Mouse (Mus musculus) midbrain, embryonic 15.5 days (tissue): ENCODE data around the gene Rgs9. TPM values are rescaled to one million over a fixed set of nuclear protein-coding genes. Genes with fewer than 3 reads are reported as not detected.
A peak's percentile ranks its signal among the peaks of the same experiment; 100 is the strongest.
"Not testable (repeated sequence)": the region's sequence is repeated elsewhere in the genome, so short reads cannot be mapped to it uniquely, and the experiment has no call there.

Experiments
- ATAC-seq: fragments of 200-750 bp; cut with Nextera tagmentation; replicated peaks from 2 replicates; pipeline ENCODE4 v1.8.0; 2017; ENCODE audit warnings: moderate TSS enrichment
- H3K27ac ChIP-seq: fragments of 300-500 bp; sonication (generic); 2 replicates; pipeline ENCODE4 v1.5.1; 2015; ENCODE audit warnings: mild to moderate bottlenecking, inconsistent platforms
- H3K27me3 ChIP-seq: fragments of 300-500 bp; sonication (generic); replicated peaks from 2 replicates; pipeline ENCODE4 v1.6.1; 2015; ENCODE audit warnings: inconsistent platforms
- H3K36me3 ChIP-seq: fragments of 300-500 bp; sonication (generic); replicated peaks from 2 replicates; pipeline ENCODE4 v1.6.1; 2015; ENCODE audit warnings: inconsistent platforms
- H3K4me1 ChIP-seq: fragments of 300-500 bp; sonication (generic); 2 replicates; pipeline ENCODE4 v1.6.1; 2015; ENCODE audit warnings: inconsistent platforms
- H3K4me2 ChIP-seq: fragments of 300-500 bp; sonication (generic); 2 replicates; pipeline ENCODE4 v1.6.1; 2015; ENCODE audit warnings: inconsistent platforms, mild to moderate bottlenecking, moderate library complexity
- H3K4me3 ChIP-seq: fragments of 300-500 bp; sonication (generic); 2 replicates; pipeline ENCODE4 v1.5.1; 2015; ENCODE audit warnings: mild to moderate bottlenecking, inconsistent platforms
- H3K9ac ChIP-seq: fragments of 300-500 bp; sonication (generic); 2 replicates; pipeline ENCODE4 v1.6.1; 2015; ENCODE audit warnings: mild to moderate bottlenecking, inconsistent platforms
- H3K9me3 ChIP-seq: fragments of 300-500 bp; sonication (generic); 2 replicates; pipeline ENCODE4 v1.6.1; 2016; ENCODE audit warnings: inconsistent platforms
- WGBS: fragments of 180-500 bp; shearing (Covaris S2); methylation state at CpG from one replicate; pipeline ENCODE4 v1.1.7; 2015; ENCODE audit warnings: mixed read lengths; 5-methylcytosine and 5-hydroxymethylcytosine counted together
- polyA plus RNA-seq: library from polyadenylated mRNA; unstranded; fragments of >200 nt; fragmentation: Nextera tagmentation; extraction: Ambion mirVana; gene quantifications from 2 replicates; pipeline ENCODE4 v1.2.1, GENCODE M21; 2015

The Rgs9 gene
- 14.5 and 16.0 TPM in 2 replicates for polyA plus RNA-seq

GRCm38 (mm10) chr11:109297710-109298375 lies at the start of gene Rgs9:
TSS of gene Rgs9 (minus strand) at chr11:109298129.
- Histone ChIP-seq H3K9ac (peak within 1 kb of the TSS; percentile 67), H3K27me3 (no peaks in the 10 kb centered on the region), H3K4me1 (peaks cover 21% of the 10 kb centered on the region), H3K9me3 (no peaks in the 10 kb centered on the region), H3K36me3 (no peaks in the 10 kb centered on the region), H3K4me2 (peak within 1 kb of the TSS; percentile 88), H3K4me3 (peak within 1 kb of the TSS; percentile 60), H3K27ac (peak within 1 kb of the TSS; percentile 60)
- whole genome bisulfite sequencing, result 3% methylated on average over 37 of the region's 37 CpGs
- peak; percentile 96 for ATAC-seq

GRCm38 (mm10) chr11:109347242-109347959 lies 49.5 kb upstream of the Rgs9 start:
- H3K27ac ChIP-seq, result peak overlapping the region; percentile 16; the same call in 1 of the 2 replicates
- peaks cover 6% of the 10 kb centered on the region; the same call in 1 of the 2 replicates for H3K4me1 ChIP-seq
- WGBS, result 63% methylated on average over 10 of the region's 10 CpGs
- no peaks in the 10 kb centered on the region for H3K9me3 ChIP-seq
- no peak overlapping the region for H3K4me3 ChIP-seq
- ATAC-seq, result peak; percentile 74
- H3K36me3 ChIP-seq, result no peaks in the 10 kb centered on the region
- no peak overlapping the region for H3K4me2 ChIP-seq
- no peaks in the 10 kb centered on the region for H3K27me3 ChIP-seq
- no peak overlapping the region for H3K9ac ChIP-seq

GRCm38 (mm10) chr11:109343991-109344599 lies 46.2 kb upstream of the Rgs9 start:
- Histone ChIP-seq H3K4me3 (no peak overlapping the region), H3K4me1 (peaks cover 6% of the 10 kb centered on the region; the same call in 1 of the 2 replicates), H3K4me2 (no peak overlapping the region), H3K9ac (no peak overlapping the region), H3K27me3 (no peaks in the 10 kb centered on the region), H3K36me3 (no peaks in the 10 kb centered on the region), H3K9me3 (no peaks in the 10 kb centered on the region), H3K27ac (no peak overlapping the region)
- ATAC-seq, result no peak
- WGBS, result 36% methylated on average over 10 of the region's 10 CpGs

GRCm38 (mm10) chr11:109343558-109343957 lies 45.6 kb upstream of the Rgs9 start:
- 27% methylated on average over 7 of the region's 7 CpGs for WGBS
- H3K27me3 ChIP-seq, result no peaks in the 10 kb centered on the region
- H3K9ac ChIP-seq, result no peak overlapping the region
- no peaks in the 10 kb centered on the region for H3K9me3 ChIP-seq
- peaks cover 6% of the 10 kb centered on the region; the same call in 1 of the 2 replicates for H3K4me1 ChIP-seq
- H3K4me3 ChIP-seq, result no peak overlapping the region
- no peak for ATAC-seq
- H3K4me2 ChIP-seq, result no peak overlapping the region
- no peaks in the 10 kb centered on the region for H3K36me3 ChIP-seq
- no peak overlapping the region for H3K27ac ChIP-seq

- not testable (repeated sequence) for H3K9me3 ChIP-seq, H3K4me2 ChIP-seq, H3K27me3 ChIP-seq, H3K27ac ChIP-seq, H3K4me1 ChIP-seq, H3K4me3 ChIP-seq, ATAC-seq, H3K9ac ChIP-seq, H3K36me3 ChIP-seq
- 68% methylated on average over 4 of the region's 4 CpGs for WGBS
These were observed 44.7 kb upstream of the Rgs9 start for GRCm38 (mm10) chr11:109342666-109343065.

GRCm38 (mm10) chr11:109340541-109340940 lies 42.6 kb upstream of the Rgs9 start:
- 79% methylated on average over 5 of the region's 5 CpGs for WGBS
- Histone ChIP-seq H3K4me1 (no peaks in the 10 kb centered on the region), H3K4me3 (no peak overlapping the region), H3K9me3 (no peaks in the 10 kb centered on the region), H3K36me3 (no peaks in the 10 kb centered on the region), H3K27me3 (no peaks in the 10 kb centered on the region), H3K4me2 (no peak overlapping the region), H3K9ac (no peak overlapping the region), H3K27ac (no peak overlapping the region)
- no peak for ATAC-seq

- ATAC-seq, result no peak
- no peaks in the 10 kb centered on the region for H3K27me3 ChIP-seq
- H3K4me1 ChIP-seq, result no peaks in the 10 kb centered on the region
- no peak overlapping the region for H3K9ac ChIP-seq
- H3K4me3 ChIP-seq, result no peak overlapping the region
- no peaks in the 10 kb centered on the region for H3K36me3 ChIP-seq
- WGBS, result 92% methylated on average over 8 of the region's 8 CpGs
- no peaks in the 10 kb centered on the region for H3K9me3 ChIP-seq
- no peak overlapping the region for H3K27ac ChIP-seq
- no peak overlapping the region for H3K4me2 ChIP-seq
These were observed 41.4 kb upstream of the Rgs9 start for GRCm38 (mm10) chr11:109339155-109339938.

GRCm38 (mm10) chr11:109335890-109336289 lies 38.0 kb upstream of the Rgs9 start:
- 51% methylated on average over 6 of the region's 6 CpGs for WGBS
- no peak overlapping the region for H3K9ac ChIP-seq
- no peak overlapping the region for H3K4me2 ChIP-seq
- H3K27ac ChIP-seq, result no peak overlapping the region
- no peak overlapping the region for H3K4me3 ChIP-seq
- no peak for ATAC-seq
- H3K9me3 ChIP-seq, result no peaks in the 10 kb centered on the region
- H3K27me3 ChIP-seq, result no peaks in the 10 kb centered on the region
- no peaks in the 10 kb centered on the region for H3K36me3 ChIP-seq
- H3K4me1 ChIP-seq, result peaks cover 9% of the 10 kb centered on the region; the same call in 1 of the 2 replicates

GRCm38 (mm10) chr11:109334773-109335172 lies 36.8 kb upstream of the Rgs9 start:
- Histone ChIP-seq H3K4me3 (no peak overlapping the region), H3K27me3 (no peaks in the 10 kb centered on the region), H3K27ac (no peak overlapping the region), H3K4me1 (peaks cover 9% of the 10 kb centered on the region; the same call in 1 of the 2 replicates), H3K9me3 (no peaks in the 10 kb centered on the region), H3K4me2 (no peak overlapping the region), H3K9ac (no peak overlapping the region), H3K36me3 (no peaks in the 10 kb centered on the region)
- ATAC-seq, result no peak
- 90% methylated on average over 4 of the region's 4 CpGs for WGBS

GRCm38 (mm10) chr11:109332722-109333121 lies 34.8 kb upstream of the Rgs9 start:
- no peak overlapping the region for H3K4me2 ChIP-seq
- H3K4me3 ChIP-seq, result no peak overlapping the region
- H3K9ac ChIP-seq, result no peak overlapping the region
- H3K9me3 ChIP-seq, result no peaks in the 10 kb centered on the region
- H3K36me3 ChIP-seq, result no peaks in the 10 kb centered on the region
- ATAC-seq, result no peak
- H3K27ac ChIP-seq, result no peak overlapping the region
- peaks cover 9% of the 10 kb centered on the region; the same call in 1 of the 2 replicates for H3K4me1 ChIP-seq
- no peaks in the 10 kb centered on the region for H3K27me3 ChIP-seq
- WGBS, result 84% methylated on average over 6 of the region's 6 CpGs

GRCm38 (mm10) chr11:109331424-109331824 lies 33.5 kb upstream of the Rgs9 start:
- no peak overlapping the region for H3K27ac ChIP-seq
- H3K9ac ChIP-seq, result no peak overlapping the region
- WGBS, result 5% methylated on average over 6 of the region's 6 CpGs
- H3K27me3 ChIP-seq, result no peaks in the 10 kb centered on the region
- H3K9me3 ChIP-seq, result no peaks in the 10 kb centered on the region
- no peaks in the 10 kb centered on the region for H3K36me3 ChIP-seq
- peak overlapping the region; percentile 41 for H3K4me2 ChIP-seq
- peak; percentile 90 for ATAC-seq
- 0 out of 2 replicates have a peak overlapping the region, but pooled peaks have one; percentile 1 for H3K4me3 ChIP-seq
- H3K4me1 ChIP-seq, result peaks cover 9% of the 10 kb centered on the region; the same call in 1 of the 2 replicates
